Comparison of ENCODE assay signal across 11 mouse cellular contexts in genomic region chr19:29227941-29228590, GRCm38 (mm10). TPM values are rescaled to one million over a fixed set of nuclear protein-coding genes. Genes with fewer than 3 reads are reported as not detected.
DNase-seq lines count a peak whose midpoint lies in the region; ATAC-seq lines count a peak whose summit lies in the region.
"Had no signal": no experiment of that assay in that cellular context is flagged by ENCODE, and none has a peak within 500 bp of the region (broad histone marks: within the 10 kb centered on the region; RNA-seq: fewer than 3 reads in every experiment).

No protein-coding gene starts in this region.

- peak; percentile 43 for DNase-seq in CD4-positive, CD25-positive, alpha-beta regulatory T cell, adult 2 months (ENCODE audit: low read depth, low spot score)
- DNase-seq in T-cell, adult 2 months (ENCODE audit: low spot score), result peak; percentile 22
- peak; percentile 77 for DNase-seq in splenic B cell, adult 2 months (ENCODE audit: low read depth, low spot score)
- no peak for DNase-seq in kidney, postnatal 25 days
- DNase-seq in yolk sac, embryonic 10.5 days (ENCODE audit: low spot score), result no peak
- DNase-seq: heart, postnatal 4 days had no signal

- H3K27me3 ChIP-seq in liver, embryonic 16.5 days (ENCODE audit: control insufficient read depth, insufficient read depth, low read depth, low read length), result no peaks in the 10 kb centered on the region
- no peaks in the 10 kb centered on the region for H3K27me3 ChIP-seq in splenic B cell, adult 2 months (ENCODE audit: control insufficient read depth, insufficient read depth, low read length, poor library complexity, severe bottlenecking)

- no peaks in the 10 kb centered on the region for H3K36me3 ChIP-seq in liver, embryonic 16.5 days (ENCODE audit: control insufficient read depth, insufficient read depth)
- no peaks in the 10 kb centered on the region for H3K36me3 ChIP-seq in splenic B cell, adult 2 months (ENCODE audit: control insufficient read depth, insufficient read depth, low read length, poor library complexity, severe bottlenecking)

- no peaks in the 10 kb centered on the region for H3K9me3 ChIP-seq in liver, embryonic 16.5 days (replicated peaks; ENCODE audit: control insufficient read depth, low read length)

- no peak overlapping the region for H3K4me3 ChIP-seq in liver, embryonic 16.5 days (ENCODE audit: low read depth, low read length)
- H3K4me3 ChIP-seq: layer of hippocampus, adult 2 months; myocyte had no signal

- H3K27ac ChIP-seq in liver, embryonic 16.5 days (ENCODE audit: low read length), result no peak overlapping the region
- H3K27ac ChIP-seq: layer of hippocampus, adult 2 months had no signal

- H3K4me1 ChIP-seq in liver, embryonic 16.5 days (ENCODE audit: control insufficient read depth, low read depth, low read length), result peaks cover 15% of the 10 kb centered on the region

- 0 out of 2 replicates have a peak, but pooled peaks have one; percentile 37 for ATAC-seq in liver, embryonic 16.5 days (ENCODE audit: low read depth)
- no peak for ATAC-seq in frontal cortex, adult (ENCODE audit: low TSS enrichment)
- ATAC-seq: intestine, postnatal 0 days had no signal

- 19% methylated on average over 9 of the region's 9 CpGs for WGBS in liver, embryonic 16.5 days (ENCODE audit: insufficient replicate concordance)

- H3K9ac ChIP-seq in liver, embryonic 16.5 days (ENCODE audit: low read depth, low read length), result no peak overlapping the region

- H3K4me2 ChIP-seq in liver, embryonic 16.5 days (ENCODE audit: low read depth, low read length), result no peak overlapping the region; the same call in 1 of the 2 replicates

RNA-seq across cellular contexts. Expression of gene Jak2, which starts 23.6 kb away (rescaled TPM):
- polyA plus RNA-seq in liver, embryonic 16.5 days (2015; fragmentation: Nextera tagmentation; extraction: Ambion mirVana), result 5.2 and 5.9 TPM in 2 replicates

Comparison
In these comparisons a context has a peak if more than half of its experiments do, and no peak if none do; other contexts are left out.
1. DNase-seq: peak in CD4-positive, CD25-positive, alpha-beta regulatory T cell, adult 2 months (single experiment), T-cell, adult 2 months (single experiment) and splenic B cell, adult 2 months (single experiment); none in kidney, postnatal 25 days (0 of 2) and yolk sac, embryonic 10.5 days (single experiment).